Mouse (Mus musculus): Measurements from ENCODE around the gene Ccr10.

- TF ChIP-seq POLR2A (IDR thresholded peaks at IDR 0.05; ENCODE audit: insufficient read depth, low read depth, low read length), result no peak
- no peak for TF ChIP-seq CTCF (IDR thresholded peaks at IDR 0.05)
These were observed 42.2 kb downstream of the Ccr10 start for GRCm38 (mm10) chr11:101133037-101133436.

Data from heart, adult 2 months (tissue).